Mouse (Mus musculus): ENCODE measurements around the gene Rdm1. TPM values are rescaled to one million over a fixed set of nuclear protein-coding genes. Genes with fewer than 3 reads are reported as not detected.

Rdm1 gene
- polyA plus RNA-seq, 1 experiment from 2014 or later, result 46.4 TPM

GRCm38 (mm10) chr11:101673010-101673642 is 46.1 kb downstream of the Rdm1 start:
- H3K36me3 ChIP-seq, result no peaks in the 10 kb centered on the region
- 13% methylated on average over 16 of the region's 16 CpGs for WGBS
- no peak overlapping the region for H3K9ac ChIP-seq
- peak overlapping the region; percentile 63 for H3K27ac ChIP-seq
- no peaks in the 10 kb centered on the region for H3K9me3 ChIP-seq (replicated peaks)
- H3K4me3 ChIP-seq, result no peak overlapping the region
- H3K4me2 ChIP-seq, result peak overlapping the region; percentile 22
- ATAC-seq (replicated peaks; ENCODE audit: insufficient number of reproducible peaks, insufficient read depth, low FRiP score, low read depth), result peak; percentile 59
- no peaks in the 10 kb centered on the region for H3K27me3 ChIP-seq
- H3K4me1 ChIP-seq (replicated peaks), result peaks cover 20% of the 10 kb centered on the region

- Histone ChIP-seq H3K4me3 (no peak overlapping the region), H3K27ac (peak overlapping the region; percentile 63; the same call in 1 of the 2 replicates), H3K4me2 (no peak overlapping the region), H3K9ac (no peak overlapping the region), H3K4me1 (replicated peaks) (peaks cover 14% of the 10 kb centered on the region), H3K27me3 (no peaks in the 10 kb centered on the region), H3K9me3 (replicated peaks) (no peaks in the 10 kb centered on the region), H3K36me3 (no peaks in the 10 kb centered on the region)
- WGBS, result 88% methylated on average over 5 of the region's 5 CpGs
- no peak for ATAC-seq (replicated peaks; ENCODE audit: insufficient number of reproducible peaks, insufficient read depth, low FRiP score, low read depth)
These were observed 47.1 kb downstream of the Rdm1 start for GRCm38 (mm10) chr11:101674106-101674505.

GRCm38 (mm10) chr11:101675349-101675748 is 48.4 kb downstream of the Rdm1 start:
- Histone ChIP-seq H3K4me3 (no peak overlapping the region), H3K9me3 (replicated peaks) (no peaks in the 10 kb centered on the region), H3K36me3 (no peaks in the 10 kb centered on the region), H3K4me2 (no peak overlapping the region), H3K27me3 (no peaks in the 10 kb centered on the region), H3K27ac (no peak overlapping the region), H3K9ac (no peak overlapping the region), H3K4me1 (replicated peaks) (peaks cover 10% of the 10 kb centered on the region)
- ATAC-seq (replicated peaks; ENCODE audit: insufficient number of reproducible peaks, insufficient read depth, low FRiP score, low read depth), result no peak
- 88% methylated on average over 4 of the region's 4 CpGs for WGBS

GRCm38 (mm10) chr11:101677655-101678054 is 50.7 kb downstream of the Rdm1 start:
- H3K27me3 ChIP-seq, result no peaks in the 10 kb centered on the region
- H3K4me3 ChIP-seq, result no peak overlapping the region
- no peaks in the 10 kb centered on the region for H3K9me3 ChIP-seq (replicated peaks)
- peaks cover 15% of the 10 kb centered on the region for H3K4me1 ChIP-seq (replicated peaks)
- WGBS, result 69% methylated on average over 12 of the region's 12 CpGs
- H3K36me3 ChIP-seq, result no peaks in the 10 kb centered on the region
- no peak overlapping the region for H3K4me2 ChIP-seq
- no peak overlapping the region for H3K9ac ChIP-seq
- H3K27ac ChIP-seq, result no peak overlapping the region
- no peak for ATAC-seq (replicated peaks; ENCODE audit: insufficient number of reproducible peaks, insufficient read depth, low FRiP score, low read depth)

- Histone ChIP-seq H3K27me3 (no peaks in the 10 kb centered on the region), H3K9ac (no peak overlapping the region), H3K27ac (no peak overlapping the region), H3K4me2 (no peak overlapping the region), H3K4me3 (no peak overlapping the region), H3K36me3 (no peaks in the 10 kb centered on the region), H3K9me3 (replicated peaks) (no peaks in the 10 kb centered on the region), H3K4me1 (replicated peaks) (peaks cover 8% of the 10 kb centered on the region)
- ATAC-seq (replicated peaks; ENCODE audit: insufficient number of reproducible peaks, insufficient read depth, low FRiP score, low read depth), result no peak
- 62% methylated on average over 5 of the region's 5 CpGs for WGBS
These were observed 51.8 kb downstream of the Rdm1 start for GRCm38 (mm10) chr11:101678770-101679169.

GRCm38 (mm10) chr11:101679907-101680306 is 52.9 kb downstream of the Rdm1 start:
- peak; percentile 55; the same call in 1 of the 2 replicates for ATAC-seq (replicated peaks; ENCODE audit: insufficient number of reproducible peaks, insufficient read depth, low FRiP score, low read depth)
- 53% methylated on average over 5 of the region's 7 CpGs for WGBS
- Histone ChIP-seq H3K27me3 (no peaks in the 10 kb centered on the region), H3K27ac (0 out of 2 replicates have a peak overlapping the region, but pooled peaks have one; percentile 33), H3K9me3 (replicated peaks) (no peaks in the 10 kb centered on the region), H3K36me3 (no peaks in the 10 kb centered on the region), H3K4me2 (no peak overlapping the region), H3K9ac (no peak overlapping the region), H3K4me1 (replicated peaks) (peaks cover 8% of the 10 kb centered on the region), H3K4me3 (no peak overlapping the region)

GRCm38 (mm10) chr11:101680634-101681325 is 53.8 kb downstream of the Rdm1 start:
- H3K9me3 ChIP-seq (replicated peaks), result no peaks in the 10 kb centered on the region
- no peak for ATAC-seq (replicated peaks; ENCODE audit: insufficient number of reproducible peaks, insufficient read depth, low FRiP score, low read depth)
- 54% methylated on average over 3 of the region's 3 CpGs for WGBS
- no peak overlapping the region for H3K4me3 ChIP-seq
- no peak overlapping the region for H3K4me2 ChIP-seq
- peak overlapping the region; percentile 39; the same call in 1 of the 2 replicates for H3K27ac ChIP-seq
- no peak overlapping the region for H3K9ac ChIP-seq
- H3K36me3 ChIP-seq, result no peaks in the 10 kb centered on the region
- H3K4me1 ChIP-seq (replicated peaks), result peaks cover 8% of the 10 kb centered on the region
- no peaks in the 10 kb centered on the region for H3K27me3 ChIP-seq

GRCm38 (mm10) chr11:101681968-101682367 is 55.0 kb downstream of the Rdm1 start:
- 91% methylated on average over 1 of the region's 1 CpGs for WGBS
- H3K9me3 ChIP-seq (replicated peaks), result no peaks in the 10 kb centered on the region
- no peak overlapping the region for H3K9ac ChIP-seq
- no peak overlapping the region for H3K4me2 ChIP-seq
- H3K27me3 ChIP-seq, result no peaks in the 10 kb centered on the region
- no peaks in the 10 kb centered on the region for H3K36me3 ChIP-seq
- peaks cover 11% of the 10 kb centered on the region for H3K4me1 ChIP-seq (replicated peaks)
- no peak overlapping the region for H3K27ac ChIP-seq
- no peak overlapping the region for H3K4me3 ChIP-seq
- no peak for ATAC-seq (replicated peaks; ENCODE audit: insufficient number of reproducible peaks, insufficient read depth, low FRiP score, low read depth)

- no peaks in the 10 kb centered on the region for H3K36me3 ChIP-seq
- H3K9ac ChIP-seq, result no peak overlapping the region
- no peaks in the 10 kb centered on the region for H3K27me3 ChIP-seq
- no peak overlapping the region for H3K27ac ChIP-seq
- no peak overlapping the region for H3K4me2 ChIP-seq
- H3K4me3 ChIP-seq, result no peak overlapping the region
- peaks cover 16% of the 10 kb centered on the region for H3K4me1 ChIP-seq (replicated peaks)
- no peak for ATAC-seq (replicated peaks; ENCODE audit: insufficient number of reproducible peaks, insufficient read depth, low FRiP score, low read depth)
- H3K9me3 ChIP-seq (replicated peaks), result no peaks in the 10 kb centered on the region
- 67% methylated on average over 7 of the region's 7 CpGs for WGBS
These were observed 55.5 kb downstream of the Rdm1 start for GRCm38 (mm10) chr11:101682410-101682960.

Measured in heart, embryonic 15.5 days (tissue).